Mouse (Mus musculus): ENCODE measurements around the gene Rest.

Rest gene

GRCm38 (mm10) chr5:77266066-77266885 lies 985 bp downstream of the Rest start:
- DNase-seq (ENCODE audit: low spot score): no peak

DNA sequence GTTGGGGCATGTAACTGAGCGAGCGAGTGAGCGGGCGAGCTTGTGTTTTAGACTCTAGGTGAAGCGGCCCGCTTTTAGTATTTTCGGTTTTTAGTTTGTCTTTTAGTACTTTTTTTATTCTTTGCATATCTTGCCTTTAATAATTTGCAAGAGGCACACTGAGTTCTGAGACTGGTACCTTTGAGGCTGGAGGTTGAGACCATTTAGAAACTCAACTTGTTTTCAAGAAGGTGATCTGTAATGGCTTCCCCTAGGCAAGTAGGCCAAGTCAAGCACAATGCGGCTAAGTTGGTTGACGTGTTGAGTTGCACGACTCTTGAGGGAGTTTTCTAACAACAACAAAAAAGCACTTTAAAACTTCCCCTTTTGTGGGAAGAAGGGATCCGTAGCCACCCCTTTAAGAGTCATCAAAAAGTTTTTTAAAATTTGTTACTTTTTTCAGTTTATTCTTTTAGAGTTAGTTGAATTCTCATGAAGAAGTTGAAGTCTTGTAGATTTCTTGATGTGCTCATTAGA lies 1.7 kb downstream of the Rest start:
- no peak for DNase-seq (ENCODE audit: low spot score)

GRCm38 (mm10) chr5:77267441-77267840 lies 2.1 kb downstream of the Rest start:
- DNase-seq (ENCODE audit: low spot score): no peak

DNA sequence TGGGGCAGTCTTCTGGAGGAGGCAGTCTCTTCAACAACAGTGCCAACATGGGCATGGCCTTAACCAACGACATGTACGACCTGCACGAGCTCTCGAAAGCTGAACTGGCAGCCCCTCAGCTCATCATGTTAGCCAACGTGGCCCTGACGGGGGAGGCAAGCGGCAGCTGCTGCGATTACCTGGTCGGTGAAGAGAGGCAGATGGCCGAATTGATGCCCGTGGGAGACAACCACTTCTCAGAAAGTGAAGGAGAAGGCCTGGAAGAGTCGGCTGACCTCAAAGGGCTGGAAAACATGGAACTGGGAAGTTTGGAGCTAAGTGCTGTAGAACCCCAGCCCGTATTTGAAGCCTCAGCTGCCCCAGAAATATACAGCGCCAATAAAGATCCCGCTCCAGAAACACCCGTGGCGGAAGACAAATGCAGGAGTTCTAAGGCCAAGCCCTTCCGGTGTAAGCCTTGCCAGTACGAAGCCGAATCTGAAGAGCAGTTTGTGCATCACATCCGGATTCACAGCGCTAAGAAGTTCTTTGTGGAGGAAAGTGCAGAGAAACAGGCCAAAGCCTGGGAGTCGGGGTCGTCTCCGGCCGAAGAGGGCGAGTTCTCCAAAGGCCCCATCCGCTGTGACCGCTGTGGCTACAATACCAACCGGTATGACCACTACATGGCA lies 2.8 kb downstream of the Rest start:
- DNase-seq (ENCODE audit: low spot score): no peak

DNA sequence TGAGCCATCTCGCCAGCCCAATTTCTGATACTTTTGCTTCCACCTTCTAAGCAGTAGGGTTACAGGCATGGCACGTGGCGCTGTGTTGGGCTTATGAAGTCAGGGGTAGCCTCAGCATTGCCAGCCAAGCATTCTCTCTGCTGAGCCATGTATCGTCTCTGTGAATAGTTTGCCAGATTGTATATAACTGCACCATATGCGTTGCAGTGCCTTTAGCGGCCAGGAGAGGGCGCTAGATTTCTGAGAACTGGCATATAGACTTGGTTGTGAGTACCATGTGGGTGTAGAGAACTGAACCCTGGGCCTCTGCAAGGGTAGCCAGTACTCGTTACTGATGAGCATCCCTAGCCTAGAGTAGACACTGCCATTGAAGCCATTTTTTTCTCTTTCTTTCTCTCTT lies 4.1 kb downstream of the Rest start:
- no peak for DNase-seq (ENCODE audit: low spot score)

DNA sequence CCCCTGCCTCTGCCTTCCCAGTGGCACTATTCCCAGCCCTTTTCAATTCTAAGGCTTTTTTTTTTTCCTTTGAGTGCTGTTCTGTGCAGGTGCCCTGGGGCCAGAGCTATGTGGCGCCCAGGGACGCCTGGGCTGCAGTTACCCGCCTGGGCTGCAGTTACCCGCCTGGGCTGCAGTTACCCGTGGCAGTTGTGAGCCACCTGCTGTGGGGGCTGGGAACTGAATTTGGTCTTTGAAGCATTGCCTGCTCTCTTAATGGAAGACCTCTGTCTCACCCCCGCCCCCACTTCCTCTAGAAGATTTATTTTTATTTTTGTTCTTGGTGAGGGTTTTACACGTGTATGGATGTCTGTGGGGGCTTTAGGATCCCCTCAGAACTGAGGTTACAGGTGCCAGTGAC lies 7.9 kb downstream of the Rest start:
- no peak for DNase-seq (ENCODE audit: low spot score)

GRCm38 (mm10) chr5:77275950-77276349 lies 10.7 kb downstream of the Rest start:
- DNase-seq (ENCODE audit: low spot score): no peak

DNA sequence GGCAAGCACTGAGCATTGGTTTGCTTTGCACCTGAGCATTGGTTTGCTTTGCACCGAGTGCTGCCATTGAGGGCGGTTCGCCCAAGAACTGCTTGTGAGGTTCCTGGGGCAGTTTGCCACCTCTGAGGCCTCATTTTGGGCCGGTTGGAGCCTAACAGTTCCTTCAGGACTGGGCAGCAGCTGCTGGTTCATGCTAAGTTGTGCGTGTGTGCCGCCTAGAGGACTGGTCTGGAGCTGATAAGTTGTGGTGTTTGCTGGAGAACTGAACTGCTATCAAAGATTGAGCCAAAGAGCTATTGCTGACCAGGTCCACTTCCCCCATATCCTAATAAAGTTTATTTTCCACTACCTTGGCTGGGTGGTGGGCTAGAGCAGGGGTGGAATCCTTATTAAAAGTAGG lies 11.9 kb downstream of the Rest start:
- DNase-seq (ENCODE audit: low spot score): no peak

DNA sequence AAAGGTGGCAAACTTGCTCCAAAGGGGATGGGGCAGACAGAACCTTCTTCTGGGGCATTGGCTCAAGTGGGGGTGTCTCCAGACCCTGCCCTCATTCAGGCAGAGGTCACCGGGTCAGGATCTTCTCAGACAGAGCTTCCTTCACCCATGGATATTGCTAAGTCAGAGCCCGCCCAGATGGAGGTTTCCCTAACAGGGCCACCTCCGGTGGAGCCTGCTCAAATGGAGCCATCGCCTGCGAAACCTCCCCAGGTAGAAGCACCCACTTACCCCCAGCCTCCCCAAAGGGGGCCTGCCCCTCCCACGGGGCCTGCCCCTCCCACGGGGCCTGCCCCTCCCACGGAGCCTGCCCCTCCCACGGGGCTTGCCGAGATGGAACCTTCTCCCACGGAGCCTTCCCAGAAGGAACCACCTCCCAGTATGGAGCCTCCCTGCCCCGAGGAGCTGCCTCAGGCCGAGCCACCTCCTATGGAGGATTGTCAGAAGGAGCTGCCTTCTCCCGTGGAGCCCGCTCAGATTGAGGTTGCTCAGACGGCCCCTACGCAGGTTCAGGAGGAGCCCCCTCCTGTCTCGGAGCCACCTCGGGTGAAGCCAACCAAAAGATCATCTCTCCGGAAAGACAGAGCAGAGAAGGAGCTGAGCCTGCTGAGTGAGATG lies 16.4 kb downstream of the Rest start:
- no peak for DNase-seq (ENCODE audit: low spot score)

DNA sequence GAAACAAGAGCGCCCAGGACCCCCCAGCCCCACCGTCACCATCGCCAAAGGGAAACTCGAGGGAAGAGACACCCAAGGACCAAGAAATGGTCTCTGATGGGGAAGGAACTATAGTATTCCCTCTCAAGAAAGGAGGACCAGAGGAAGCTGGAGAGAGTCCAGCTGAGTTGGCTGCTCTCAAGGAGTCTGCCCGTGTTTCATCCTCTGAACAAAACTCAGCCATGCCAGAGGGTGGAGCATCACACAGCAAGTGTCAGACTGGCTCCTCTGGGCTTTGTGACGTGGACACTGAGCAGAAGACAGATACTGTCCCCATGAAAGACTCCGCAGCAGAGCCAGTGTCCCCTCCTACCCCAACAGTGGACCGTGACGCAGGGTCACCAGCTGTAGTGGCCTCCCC lies 17.0 kb downstream of the Rest start:
- DNase-seq (ENCODE audit: low spot score): no peak

- no peak for DNase-seq (ENCODE audit: low spot score)
Observed at GRCm38 (mm10) chr5:77285685-77286084, 20.4 kb downstream of the Rest start.

- no peak for DNase-seq (ENCODE audit: low spot score)
Observed at GRCm38 (mm10) chr5:77286904-77287303, 21.6 kb downstream of the Rest start.

GRCm38 (mm10) chr5:77287901-77288300 lies 22.6 kb downstream of the Rest start:
- no peak for DNase-seq (ENCODE audit: low spot score)

DNA sequence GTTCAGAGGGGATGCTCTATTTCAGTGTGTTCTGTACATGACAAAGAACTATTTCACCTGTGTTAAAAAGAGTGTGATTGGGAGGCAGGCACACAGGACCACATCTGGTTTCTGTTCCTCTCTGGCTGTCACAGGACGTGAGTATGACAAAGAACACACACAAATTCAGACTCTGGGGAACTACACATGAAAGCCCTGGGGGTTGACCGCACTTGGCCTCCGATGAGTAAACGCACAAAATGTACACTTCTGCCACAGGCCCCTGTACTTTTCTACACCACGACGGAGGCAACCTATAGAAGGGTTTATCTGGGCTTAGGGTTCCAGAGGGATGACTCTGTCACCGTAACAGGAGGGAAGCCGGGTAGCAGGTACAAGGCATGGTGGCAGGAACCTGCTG lies 24.4 kb downstream of the Rest start:
- no peak for DNase-seq (ENCODE audit: low spot score)

DNA sequence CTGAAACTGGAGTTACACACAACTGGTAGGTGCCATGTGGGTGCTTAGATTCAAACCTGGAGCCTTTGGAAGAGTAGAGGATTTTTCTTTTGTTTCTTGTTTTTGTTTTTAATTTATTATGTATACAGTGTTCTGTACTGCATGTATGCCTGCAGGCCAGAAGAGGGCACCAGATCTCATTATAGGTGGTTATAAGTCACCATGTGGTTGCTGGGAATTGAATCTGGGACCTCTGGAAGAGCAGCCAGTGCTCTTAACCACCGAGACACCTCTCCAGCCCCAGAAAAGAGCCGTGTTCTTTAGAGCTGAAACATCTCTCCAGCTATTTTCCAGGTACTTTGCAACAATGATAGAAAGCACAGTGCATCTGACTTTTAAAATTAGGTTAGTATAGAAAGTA lies 25.3 kb downstream of the Rest start:
- DNase-seq (ENCODE audit: low spot score): no peak

GRCm38 (mm10) chr5:77292803-77293522 lies 27.7 kb downstream of the Rest start:
- DNase-seq (ENCODE audit: low spot score): no peak

DNA sequence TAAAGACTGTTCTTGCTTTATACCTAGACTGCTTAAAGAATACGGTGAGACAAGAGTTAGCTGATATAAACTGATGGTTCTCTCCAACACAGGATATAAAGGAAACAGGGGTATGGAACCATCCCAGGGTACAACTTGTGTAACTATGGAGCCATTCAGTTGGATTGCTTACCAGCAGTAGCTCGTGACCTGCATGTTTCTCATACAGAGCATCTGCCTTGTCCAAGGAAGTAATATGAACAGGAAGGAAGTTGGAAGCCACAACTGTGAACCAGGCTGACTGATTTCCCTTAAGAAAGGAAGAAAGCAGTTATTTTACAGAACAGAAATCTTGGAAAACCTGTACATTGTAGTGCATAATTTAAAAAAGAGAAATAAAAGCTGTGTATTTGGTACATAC lies 34.2 kb downstream of the Rest start:
- DNase-seq (ENCODE audit: low spot score): no peak

DNA sequence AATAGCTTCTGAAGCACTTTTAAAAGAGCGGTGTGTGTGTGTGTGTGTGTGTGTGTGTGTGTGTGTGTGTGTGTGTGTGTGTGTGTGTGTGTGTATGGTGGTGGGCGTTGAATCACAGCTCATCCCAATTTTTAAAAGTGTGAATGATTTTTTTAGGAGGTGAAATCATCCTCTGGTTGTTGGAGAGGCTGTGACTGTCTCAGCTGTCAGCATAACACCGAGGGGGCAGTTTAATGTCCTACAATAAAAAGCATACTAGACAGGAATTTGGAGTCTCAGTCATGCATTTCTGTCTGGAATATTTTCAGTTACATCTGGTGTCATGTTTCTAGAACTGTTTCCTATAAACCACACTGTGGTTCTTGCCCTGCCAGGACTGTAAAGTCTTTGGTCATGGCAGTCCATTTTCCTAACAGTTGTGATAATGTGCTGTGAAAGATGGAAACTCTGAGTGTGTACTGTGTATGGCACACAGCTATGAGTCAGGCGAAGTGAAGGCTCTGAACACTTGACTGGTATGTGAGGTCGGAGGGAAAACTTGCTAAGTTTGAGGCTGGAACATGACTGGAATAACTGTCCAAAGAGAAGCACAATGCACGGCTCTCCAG lies 36.1 kb downstream of the Rest start:
- no peak for DNase-seq (ENCODE audit: low spot score)

- DNase-seq (ENCODE audit: low spot score): no peak
Observed at GRCm38 (mm10) chr5:77307821-77308553, 42.7 kb downstream of the Rest start.

DNA sequence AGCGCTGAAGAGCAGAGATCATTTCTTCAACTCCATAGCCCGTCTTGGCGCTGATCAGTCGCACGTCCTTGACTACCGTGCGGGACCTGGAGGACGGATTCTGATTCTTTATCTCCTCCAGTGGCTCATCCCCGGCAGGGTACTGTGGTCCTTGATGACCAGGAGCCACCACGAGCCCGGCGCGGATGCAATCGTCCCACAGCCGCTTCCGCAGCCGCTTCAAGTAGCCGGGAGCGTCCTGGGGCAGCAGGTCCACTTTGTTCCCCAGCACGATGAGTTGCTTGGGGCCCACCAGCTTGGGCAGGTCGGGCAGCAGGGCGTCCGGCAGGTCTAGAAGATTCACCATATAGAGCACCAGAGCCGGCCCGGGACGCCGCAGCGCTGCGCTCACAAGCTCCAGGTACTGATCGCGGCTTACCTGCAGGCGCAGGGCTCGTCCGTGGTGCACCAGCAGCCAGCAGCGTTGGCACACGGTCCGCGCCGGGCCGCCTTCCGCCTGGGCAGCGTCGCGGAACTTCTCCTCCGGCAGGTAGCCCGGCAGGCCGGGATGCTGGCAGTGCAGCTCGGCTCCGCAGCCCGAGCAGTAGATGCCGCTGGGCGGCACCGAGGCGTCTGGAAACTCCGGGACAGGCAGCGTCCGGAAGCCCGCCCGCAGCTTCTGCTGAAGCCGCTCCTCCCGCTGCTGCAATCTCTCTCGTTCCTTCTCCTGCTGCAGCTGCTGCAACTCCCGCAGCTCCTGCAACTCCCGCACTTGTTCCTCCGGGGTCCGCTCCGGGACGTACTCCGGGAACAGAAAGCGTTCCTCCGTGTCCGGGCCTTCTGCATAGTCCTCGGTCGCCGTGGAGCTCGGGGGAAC lies 44.0 kb downstream of the Rest start:
- DNase-seq (ENCODE audit: low spot score): no peak

Measured in urinary bladder, postnatal 10 days (tissue).